Mouse (Mus musculus): ENCODE results near the gene Aph1c. TPM values are rescaled to one million over a fixed set of nuclear protein-coding genes. Genes with fewer than 3 reads are reported as not detected.
"Not testable (repeated sequence)": the region's sequence is repeated elsewhere in the genome, so short reads cannot be mapped to it uniquely, and the experiment has no call there.

Aph1c gene
- polyA plus RNA-seq, 1 experiment from 2014 or later, result 1.5 TPM

GRCm38 (mm10) chr9:66863456-66863855 lies 28.9 kb upstream of the Aph1c start:
- H3K36me3 ChIP-seq (replicated peaks), result peaks cover 33% of the 10 kb centered on the region
- H3K4me1 ChIP-seq, result peaks cover 53% of the 10 kb centered on the region
- H3K9me3 ChIP-seq, result no peaks in the 10 kb centered on the region
- 37% methylated on average over 3 of the region's 3 CpGs for WGBS
- H3K27ac ChIP-seq, result peak overlapping the region; percentile 77
- no peak for DNase-seq (ENCODE audit: extremely low spot score, low spot score)
- H3K27me3 ChIP-seq (ENCODE audit: poor library complexity, severe bottlenecking), result no peaks in the 10 kb centered on the region
- H3K4me3 ChIP-seq, result no peak overlapping the region

GRCm38 (mm10) chr9:66862202-66862601 lies 27.7 kb upstream of the Aph1c start:
- no peak overlapping the region for H3K4me3 ChIP-seq
- H3K27ac ChIP-seq, result no peak overlapping the region
- no peaks in the 10 kb centered on the region for H3K9me3 ChIP-seq
- no peaks in the 10 kb centered on the region for H3K27me3 ChIP-seq (ENCODE audit: poor library complexity, severe bottlenecking)
- no peak for DNase-seq (ENCODE audit: extremely low spot score, low spot score)
- H3K4me1 ChIP-seq, result peaks cover 53% of the 10 kb centered on the region
- 95% methylated on average over 4 of the region's 4 CpGs for WGBS
- H3K36me3 ChIP-seq (replicated peaks), result peaks cover 45% of the 10 kb centered on the region

GRCm38 (mm10) chr9:66861104-66861767 lies 26.7 kb upstream of the Aph1c start:
- WGBS, result 79% methylated on average over 5 of the region's 5 CpGs
- Histone ChIP-seq H3K4me1 (peaks cover 53% of the 10 kb centered on the region), H3K4me3 (no peak overlapping the region), H3K36me3 (replicated peaks) (peaks cover 52% of the 10 kb centered on the region), H3K27ac (peak overlapping the region; percentile 65), H3K9me3 (no peaks in the 10 kb centered on the region), H3K27me3 (ENCODE audit: poor library complexity, severe bottlenecking) (no peaks in the 10 kb centered on the region)
- DNase-seq (ENCODE audit: extremely low spot score, low spot score), result no peak

DNA sequence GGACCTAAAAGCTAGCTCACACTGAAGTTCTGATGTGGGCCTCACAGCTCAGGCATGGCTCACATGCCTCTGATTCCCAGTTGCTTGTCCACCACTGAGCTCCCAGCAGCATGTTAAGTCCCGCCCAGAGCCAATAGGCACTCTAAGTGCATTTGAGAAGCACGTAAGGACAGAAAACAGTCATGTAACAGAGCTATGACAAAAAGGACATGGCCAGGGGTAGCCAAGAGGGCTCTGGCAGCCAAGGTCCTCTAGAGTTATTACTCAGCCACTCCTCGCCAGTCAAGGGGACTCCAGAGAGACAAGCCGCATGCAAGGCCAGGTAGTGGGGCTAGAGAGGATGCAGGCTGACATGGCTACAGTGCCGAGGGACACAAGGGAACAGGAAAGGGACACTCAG lies 25.0 kb upstream of the Aph1c start:
- 95% methylated on average over 5 of the region's 5 CpGs for WGBS
- peaks cover 53% of the 10 kb centered on the region for H3K36me3 ChIP-seq (replicated peaks)
- H3K4me3 ChIP-seq, result no peak overlapping the region
- no peak for DNase-seq (ENCODE audit: extremely low spot score, low spot score)
- H3K27ac ChIP-seq, result 0 out of 2 replicates have a peak overlapping the region, but pooled peaks have one; percentile 7
- peaks cover 48% of the 10 kb centered on the region for H3K4me1 ChIP-seq
- H3K27me3 ChIP-seq (ENCODE audit: poor library complexity, severe bottlenecking), result no peaks in the 10 kb centered on the region
- H3K9me3 ChIP-seq, result no peaks in the 10 kb centered on the region

GRCm38 (mm10) chr9:66855865-66856264 lies 21.3 kb upstream of the Aph1c start:
- no peak for DNase-seq (ENCODE audit: extremely low spot score, low spot score)
- no peaks in the 10 kb centered on the region for H3K9me3 ChIP-seq
- H3K4me1 ChIP-seq, result peaks cover 25% of the 10 kb centered on the region
- H3K27ac ChIP-seq, result no peak overlapping the region
- WGBS, result 75% methylated on average over 7 of the region's 7 CpGs
- H3K4me3 ChIP-seq, result no peak overlapping the region
- H3K36me3 ChIP-seq (replicated peaks), result peaks cover 60% of the 10 kb centered on the region
- no peaks in the 10 kb centered on the region for H3K27me3 ChIP-seq (ENCODE audit: poor library complexity, severe bottlenecking)

DNA sequence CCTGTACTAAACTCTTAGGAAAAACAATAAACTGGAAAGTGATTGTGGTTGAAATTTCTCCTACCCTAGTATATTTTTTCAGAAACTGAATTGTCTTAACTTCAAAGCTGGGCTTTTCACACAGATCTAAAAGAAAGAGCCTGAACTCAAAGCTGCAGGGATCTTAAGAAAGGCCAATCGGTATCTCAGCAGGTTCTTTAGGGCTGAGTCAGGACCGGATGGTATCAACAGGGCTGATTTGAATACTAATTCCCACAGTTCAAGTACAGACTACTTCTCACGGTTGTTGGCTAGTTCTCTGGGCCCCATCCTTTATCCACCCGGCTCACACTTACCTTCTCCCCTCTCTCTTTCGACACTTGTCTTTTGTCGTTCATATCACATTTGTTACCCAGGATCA lies 18.1 kb upstream of the Aph1c start:
- WGBS, result 55% methylated on average over 6 of the region's 6 CpGs
- no peak overlapping the region for H3K4me3 ChIP-seq
- H3K4me1 ChIP-seq, result peaks cover 18% of the 10 kb centered on the region
- no peak for DNase-seq (ENCODE audit: extremely low spot score, low spot score)
- peaks cover 40% of the 10 kb centered on the region for H3K36me3 ChIP-seq (replicated peaks)
- no peak overlapping the region for H3K27ac ChIP-seq
- no peaks in the 10 kb centered on the region for H3K27me3 ChIP-seq (ENCODE audit: poor library complexity, severe bottlenecking)
- H3K9me3 ChIP-seq, result no peaks in the 10 kb centered on the region

DNA sequence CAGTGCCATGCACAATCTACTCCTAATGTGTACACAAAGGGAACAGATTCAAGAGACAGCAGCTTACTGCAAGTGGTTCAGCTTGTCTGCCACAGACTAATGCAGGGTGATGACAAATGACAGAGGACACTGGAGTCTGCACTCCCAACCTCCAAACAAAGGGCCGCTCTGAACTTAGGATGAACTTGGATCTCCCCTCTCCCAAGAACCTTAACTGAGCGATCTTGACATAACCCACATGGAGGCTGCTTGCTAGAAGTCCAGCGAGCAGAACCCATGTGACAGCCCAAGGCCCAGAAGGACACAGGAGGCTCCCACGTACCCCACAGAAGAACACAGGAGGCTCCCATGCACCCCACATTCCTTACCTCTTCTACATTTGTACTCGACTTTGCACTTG lies 16.4 kb upstream of the Aph1c start:
- DNase-seq (ENCODE audit: extremely low spot score, low spot score), result no peak
- WGBS, result 87% methylated on average over 5 of the region's 5 CpGs

DNA sequence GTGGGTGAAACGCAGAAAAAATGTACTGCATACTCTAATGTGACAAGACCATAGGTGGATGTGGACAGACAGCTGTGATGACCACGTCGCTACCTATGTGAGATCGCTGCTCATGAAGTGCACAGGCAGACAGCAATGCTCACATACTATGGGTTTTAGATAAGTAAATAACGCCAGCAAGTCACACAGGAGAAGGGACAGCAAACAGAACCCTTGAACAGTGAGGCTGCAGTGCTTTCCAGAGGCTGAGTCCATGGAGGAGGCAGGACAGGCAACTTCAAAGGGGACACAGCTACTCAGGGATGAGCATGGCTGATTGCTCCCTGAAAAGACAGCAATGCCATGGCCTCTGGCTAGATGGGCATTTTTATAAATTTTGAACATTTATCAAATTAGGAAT lies 12.3 kb upstream of the Aph1c start:
- Histone ChIP-seq H3K4me1 (0 out of 2 replicates have a peak, but pooled peaks cover 3% of the 10 kb centered on the region), H3K36me3 (replicated peaks) (peaks cover 32% of the 10 kb centered on the region), H3K9me3 (no peaks in the 10 kb centered on the region), H3K27me3 (ENCODE audit: poor library complexity, severe bottlenecking) (no peaks in the 10 kb centered on the region), H3K4me3 (no peak overlapping the region), H3K27ac (no peak overlapping the region)
- DNase-seq (ENCODE audit: extremely low spot score, low spot score), result no peak
- WGBS, result 95% methylated on average over 5 of the region's 5 CpGs

More for the DNA sequence above, 16.4 kb upstream of the Aph1c start:
- H3K9me3 ChIP-seq, result no peaks in the 10 kb centered on the region
- H3K27me3 ChIP-seq (ENCODE audit: poor library complexity, severe bottlenecking), result no peaks in the 10 kb centered on the region
- H3K4me1 ChIP-seq, result peaks cover 18% of the 10 kb centered on the region
- no peak overlapping the region for H3K27ac ChIP-seq
- no peak overlapping the region for H3K4me3 ChIP-seq
- H3K36me3 ChIP-seq (replicated peaks), result peaks cover 44% of the 10 kb centered on the region

- H3K4me3 ChIP-seq, result peak overlapping the region; percentile 70
- peaks cover 45% of the 10 kb centered on the region for H3K27me3 ChIP-seq (ENCODE audit: poor library complexity, severe bottlenecking)
- WGBS, result under 1% methylated on average over 24 of the region's 24 CpGs
- DNase-seq (ENCODE audit: extremely low spot score, low spot score), result no peak
- peak overlapping the region; percentile 60 for H3K27ac ChIP-seq
- no peaks in the 10 kb centered on the region for H3K36me3 ChIP-seq (replicated peaks)
- H3K9me3 ChIP-seq, result no peaks in the 10 kb centered on the region
- peaks cover 22% of the 10 kb centered on the region for H3K4me1 ChIP-seq
Observed at GRCm38 (mm10) chr9:66835097-66835480, 563 bp upstream of the Aph1c start.

- no peaks in the 10 kb centered on the region for H3K36me3 ChIP-seq (replicated peaks)
- no peak for DNase-seq (ENCODE audit: extremely low spot score, low spot score)
- no peaks in the 10 kb centered on the region for H3K9me3 ChIP-seq
- peaks cover 22% of the 10 kb centered on the region for H3K4me1 ChIP-seq
- H3K4me3 ChIP-seq, result peak overlapping the region; percentile 70
- peaks cover 45% of the 10 kb centered on the region for H3K27me3 ChIP-seq (ENCODE audit: poor library complexity, severe bottlenecking)
- no peak overlapping the region for H3K27ac ChIP-seq
- 13% methylated on average over 7 of the region's 7 CpGs for WGBS
Observed at GRCm38 (mm10) chr9:66833851-66834250, 675 bp downstream of the Aph1c start.

- Histone ChIP-seq H3K9me3 (no peaks in the 10 kb centered on the region), H3K4me1 (peaks cover 22% of the 10 kb centered on the region), H3K4me3 (no peak overlapping the region), H3K27me3 (ENCODE audit: poor library complexity, severe bottlenecking) (peaks cover 45% of the 10 kb centered on the region), H3K27ac (no peak overlapping the region), H3K36me3 (replicated peaks) (no peaks in the 10 kb centered on the region)
- WGBS, result 76% methylated on average over 4 of the region's 4 CpGs
- DNase-seq (ENCODE audit: extremely low spot score, low spot score), result no peak
Observed at GRCm38 (mm10) chr9:66832366-66832908, 2.1 kb downstream of the Aph1c start.

- H3K27me3 ChIP-seq (ENCODE audit: poor library complexity, severe bottlenecking), result no peaks in the 10 kb centered on the region
- H3K27ac ChIP-seq, result no peak overlapping the region
- H3K4me1 ChIP-seq, result no peaks in the 10 kb centered on the region
- no peaks in the 10 kb centered on the region for H3K9me3 ChIP-seq
- no peaks in the 10 kb centered on the region for H3K36me3 ChIP-seq (replicated peaks)
- DNase-seq (ENCODE audit: extremely low spot score, low spot score), result no peak
- no peak overlapping the region for H3K4me3 ChIP-seq
- 51% methylated on average over 1 of the region's 1 CpGs for WGBS
Observed at GRCm38 (mm10) chr9:66825990-66826389, 8.5 kb downstream of the Aph1c start.

DNA sequence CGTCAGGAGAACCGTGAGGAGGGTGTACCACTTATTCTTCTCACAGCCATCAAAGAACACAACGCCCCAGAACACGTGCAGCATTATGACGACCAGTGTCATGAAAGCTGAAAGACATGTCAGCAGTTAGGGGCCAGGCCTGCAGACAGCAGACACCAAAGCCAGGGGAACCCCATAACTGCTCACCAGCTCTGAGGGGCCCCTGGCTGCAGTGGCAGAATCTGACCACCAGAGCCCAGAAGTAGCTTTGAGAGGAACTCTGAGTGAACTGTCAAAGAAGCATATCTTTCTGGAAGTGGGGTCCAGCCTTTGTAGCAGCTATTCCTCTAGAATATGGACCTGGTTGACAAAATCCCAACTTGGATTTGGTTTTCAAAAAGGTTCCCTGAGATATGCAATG lies 12.3 kb downstream of the Aph1c start:
- H3K27me3 ChIP-seq (ENCODE audit: poor library complexity, severe bottlenecking), result not testable (repeated sequence)
- 86% methylated on average over 1 of the region's 5 CpGs for WGBS

More for the DNA sequence above, 12.3 kb downstream of the Aph1c start:
- not testable (repeated sequence) for H3K4me3 ChIP-seq; H3K9me3 ChIP-seq; H3K4me1 ChIP-seq; DNase-seq (ENCODE audit: extremely low spot score, low spot score); H3K36me3 ChIP-seq (replicated peaks); H3K27ac ChIP-seq

All from forebrain, embryonic 10.5 days (tissue).